Mouse (Mus musculus): ENCODE measurements around the gene Mecom. TPM values are rescaled to one million over a fixed set of nuclear protein-coding genes. Genes with fewer than 3 reads are reported as not detected.
A peak's percentile ranks its signal among the peaks of the same experiment; 100 is the strongest.
"Not testable (repeated sequence)": the region's sequence is repeated elsewhere in the genome, so short reads cannot be mapped to it uniquely, and the experiment has no call there.

The Mecom gene
- polyA plus RNA-seq (2014; fragmentation: Nextera tagmentation; extraction: Ambion mirVana): 15.2 and 17.6 TPM in 2 replicates

DNA sequence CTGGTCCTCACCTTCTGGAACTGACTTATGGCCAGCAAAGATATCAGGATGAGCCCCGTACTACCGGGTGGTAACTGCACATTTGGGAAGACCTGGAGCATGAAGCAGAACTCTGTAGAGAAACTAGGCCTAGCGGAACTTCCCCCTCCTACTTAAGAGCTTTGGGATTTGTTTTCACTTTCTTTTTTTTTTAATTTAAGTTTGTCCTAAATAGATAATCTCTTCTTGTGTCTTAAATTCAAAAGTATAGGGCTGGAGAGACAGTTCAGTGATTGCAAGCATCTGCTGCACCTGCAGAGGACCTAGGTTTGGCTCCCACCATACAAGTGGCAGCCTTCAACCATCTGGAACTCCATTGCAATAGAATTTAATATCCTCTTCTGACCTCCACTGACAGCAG is at the start of gene Mecom:
Gene Mecom, minus strand, starts transcription at position 101 of the 400 bp plus-strand sequence.
- Histone ChIP-seq H3K9me3 (ENCODE audit: control insufficient read depth, low read length) (no peaks in the 10 kb centered on the region), H3K36me3 (ENCODE audit: control insufficient read depth, insufficient read depth, low read length) (no peaks in the 10 kb centered on the region), H3K4me3 (ENCODE audit: low read depth, low read length) (no peak within 1 kb of the TSS), H3K27ac (ENCODE audit: low read depth) (no peak within 1 kb of the TSS), H3K9ac (ENCODE audit: low read length) (no peak within 1 kb of the TSS), H3K4me1 (replicated peaks; ENCODE audit: control insufficient read depth, insufficient read depth, low read length) (no peaks in the 10 kb centered on the region), H3K27me3 (replicated peaks; ENCODE audit: control insufficient read depth, insufficient read depth, low read length) (no peaks in the 10 kb centered on the region), H3K4me2 (ENCODE audit: low read length) (0 out of 2 replicates have a peak within 1 kb of the TSS, but pooled peaks have one; percentile 18)
- ATAC-seq (replicated peaks; ENCODE audit: low FRiP score, low TSS enrichment, low read depth) (no peak), DNase-seq (ENCODE audit: low spot score) (no peak)
- 84% methylated on average over 3 of the region's 3 CpGs for WGBS

DNA sequence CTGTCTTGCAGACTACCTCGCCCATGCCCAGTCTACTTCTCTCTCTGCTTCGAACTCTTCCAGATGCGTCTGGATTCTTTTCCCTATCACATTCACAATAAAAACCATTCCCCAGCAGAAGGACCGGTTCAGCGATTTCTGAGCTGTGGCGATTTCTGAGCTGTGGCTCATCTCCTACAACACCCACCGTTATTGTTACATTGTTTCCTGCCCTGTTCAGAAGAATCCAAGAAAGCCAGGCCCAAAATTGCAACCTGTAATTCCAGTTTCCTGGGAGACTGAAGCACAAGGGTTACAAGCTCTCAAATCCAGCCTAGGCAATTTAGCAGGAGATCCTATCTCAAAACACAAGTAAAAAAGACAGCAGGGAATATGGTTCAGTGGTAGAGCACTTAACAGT is 49.5 kb upstream of the Mecom start:
- no peak overlapping the region for H3K9ac ChIP-seq (ENCODE audit: low read length)
- H3K4me2 ChIP-seq (ENCODE audit: low read length): no peak overlapping the region
- no peak overlapping the region for H3K27ac ChIP-seq (ENCODE audit: low read depth)
- H3K27me3 ChIP-seq (replicated peaks; ENCODE audit: control insufficient read depth, insufficient read depth, low read length): peaks cover 9% of the 10 kb centered on the region; the same call in 1 of the 2 replicates
- no peak overlapping the region for H3K4me3 ChIP-seq (ENCODE audit: low read depth, low read length)
- ATAC-seq (replicated peaks; ENCODE audit: low FRiP score, low TSS enrichment, low read depth) (no peak), DNase-seq (ENCODE audit: low spot score) (no peak)
- 84% methylated on average over 7 of the region's 7 CpGs for WGBS
- H3K36me3 ChIP-seq (ENCODE audit: control insufficient read depth, insufficient read depth, low read length): no peaks in the 10 kb centered on the region
- peaks cover 4% of the 10 kb centered on the region; the same call in 1 of the 2 replicates for H3K4me1 ChIP-seq (replicated peaks; ENCODE audit: control insufficient read depth, insufficient read depth, low read length)
- no peaks in the 10 kb centered on the region for H3K9me3 ChIP-seq (ENCODE audit: control insufficient read depth, low read length)

DNA sequence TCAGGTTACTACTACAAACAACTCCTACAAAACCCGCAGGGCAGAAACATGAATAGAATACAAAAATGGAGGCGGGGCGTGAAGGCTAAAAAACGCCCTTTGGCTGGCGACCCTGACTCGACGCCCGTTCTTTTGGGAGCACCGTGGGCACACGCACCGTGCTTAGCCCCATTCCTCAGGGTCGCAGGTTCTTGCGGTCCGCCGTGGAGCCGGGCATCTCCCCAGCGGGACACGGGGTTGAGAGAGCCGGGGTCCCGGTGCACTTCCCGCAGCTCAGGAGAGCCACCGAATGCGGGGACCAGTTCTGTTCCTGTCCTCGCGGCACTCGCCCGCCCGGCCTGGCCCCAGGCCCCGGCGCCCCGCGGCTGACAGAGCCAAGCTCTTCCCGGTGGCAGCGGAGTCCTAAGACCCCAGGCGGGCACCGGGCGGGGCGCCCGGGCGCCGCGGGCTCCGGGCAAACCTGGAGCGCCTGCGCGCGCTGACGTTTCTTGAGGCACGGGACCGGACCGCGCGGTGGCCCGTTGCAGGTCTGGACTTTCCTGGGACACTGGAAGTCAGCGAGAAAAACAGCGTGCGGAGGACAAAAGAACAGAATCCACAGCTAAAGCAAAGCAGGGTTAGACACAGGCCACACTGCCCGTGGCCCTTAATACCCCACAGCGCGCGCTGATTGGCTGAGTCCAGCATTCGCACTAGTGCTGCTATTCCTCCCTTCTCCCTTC is 47.5 kb upstream of the Mecom start:
- Histone ChIP-seq H3K9ac (ENCODE audit: low read length) (peak overlapping the region; percentile 75), H3K9me3 (ENCODE audit: control insufficient read depth, low read length) (no peaks in the 10 kb centered on the region), H3K4me2 (ENCODE audit: low read length) (peak overlapping the region; percentile 91), H3K27me3 (replicated peaks; ENCODE audit: control insufficient read depth, insufficient read depth, low read length) (peaks cover 9% of the 10 kb centered on the region; the same call in 1 of the 2 replicates), H3K27ac (ENCODE audit: low read depth) (no peak overlapping the region), H3K4me1 (replicated peaks; ENCODE audit: control insufficient read depth, insufficient read depth, low read length) (peaks cover 4% of the 10 kb centered on the region; the same call in 1 of the 2 replicates), H3K4me3 (ENCODE audit: low read depth, low read length) (peak overlapping the region; percentile 70), H3K36me3 (ENCODE audit: control insufficient read depth, insufficient read depth, low read length) (no peaks in the 10 kb centered on the region)
- peak; percentile 33; the same call in 1 of the 2 replicates for ATAC-seq (replicated peaks; ENCODE audit: low FRiP score, low TSS enrichment, low read depth)
- peak; percentile 76 for DNase-seq (ENCODE audit: low spot score)
- WGBS: under 1% methylated on average over 62 of the region's 62 CpGs

DNA sequence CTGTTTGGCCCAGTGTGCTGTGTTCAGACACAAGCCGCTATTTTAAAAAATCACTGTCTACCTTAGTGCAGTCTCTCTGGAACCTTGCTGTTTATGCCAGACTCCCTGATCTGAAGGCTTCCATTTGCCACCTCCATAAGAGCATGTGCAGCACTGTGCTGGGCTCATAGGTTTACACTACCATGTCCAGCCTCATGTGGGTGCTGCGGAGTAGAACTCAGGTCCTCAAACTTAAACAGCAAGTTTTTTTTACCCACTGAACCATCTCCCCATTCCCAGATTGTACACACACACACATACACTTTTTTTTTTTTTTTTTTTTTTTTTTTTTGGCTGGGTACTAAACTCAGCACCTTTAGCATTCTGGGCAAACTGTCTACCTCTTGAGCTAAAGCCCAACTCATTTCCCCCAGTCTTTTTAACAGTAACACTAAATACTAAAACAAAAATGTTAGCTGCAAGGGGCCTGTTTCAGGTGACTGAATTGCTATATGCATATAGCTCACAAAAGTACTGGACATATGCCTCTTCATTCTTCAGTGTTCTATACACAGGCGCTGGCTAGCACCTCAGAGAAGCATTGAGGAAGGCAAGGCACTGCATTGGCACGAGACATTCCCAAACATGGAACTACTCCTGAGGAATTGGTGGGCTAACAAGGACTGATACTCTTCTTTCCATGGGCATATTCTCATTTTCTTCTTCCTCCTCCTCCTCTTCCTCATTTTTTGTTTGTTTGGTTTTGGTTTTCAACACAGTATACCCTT is 46.1 kb upstream of the Mecom start:
- no peak overlapping the region for H3K27ac ChIP-seq (ENCODE audit: low read depth)
- H3K9me3 ChIP-seq (ENCODE audit: control insufficient read depth, low read length): no peaks in the 10 kb centered on the region
- H3K4me2 ChIP-seq (ENCODE audit: low read length): no peak overlapping the region
- no peak overlapping the region for H3K4me3 ChIP-seq (ENCODE audit: low read depth, low read length)
- ATAC-seq (replicated peaks; ENCODE audit: low FRiP score, low TSS enrichment, low read depth) (no peak), DNase-seq (ENCODE audit: low spot score) (no peak)
- no peaks in the 10 kb centered on the region for H3K4me1 ChIP-seq (replicated peaks; ENCODE audit: control insufficient read depth, insufficient read depth, low read length)
- 72% methylated on average over 4 of the region's 4 CpGs for WGBS
- H3K27me3 ChIP-seq (replicated peaks; ENCODE audit: control insufficient read depth, insufficient read depth, low read length): peaks cover 5% of the 10 kb centered on the region; the same call in 1 of the 2 replicates
- no peaks in the 10 kb centered on the region for H3K36me3 ChIP-seq (ENCODE audit: control insufficient read depth, insufficient read depth, low read length)
- no peak overlapping the region for H3K9ac ChIP-seq (ENCODE audit: low read length)

DNA sequence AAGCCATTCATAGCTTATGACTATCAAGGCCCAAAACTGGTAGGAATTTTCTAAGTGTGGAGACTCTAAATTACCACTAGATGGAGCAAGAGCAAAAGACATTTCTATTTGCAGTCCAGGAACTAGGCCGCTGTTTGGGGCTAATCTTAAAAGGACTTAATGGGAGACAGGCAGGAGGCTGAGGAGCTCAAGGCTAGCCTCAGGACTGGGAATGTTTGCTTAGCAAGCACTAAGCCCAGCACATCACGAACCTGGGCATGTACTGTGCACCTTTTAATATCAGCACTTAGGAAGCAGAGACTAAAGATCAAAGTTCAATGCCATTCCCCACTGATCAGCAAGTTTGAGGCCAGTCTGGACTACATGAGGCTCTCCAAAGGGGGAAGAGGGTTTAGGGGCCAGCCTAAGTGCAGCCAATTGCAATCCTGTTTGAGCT is 44.6 kb upstream of the Mecom start:
- no peaks in the 10 kb centered on the region for H3K4me1 ChIP-seq (replicated peaks; ENCODE audit: control insufficient read depth, insufficient read depth, low read length)
- H3K4me2 ChIP-seq (ENCODE audit: low read length): no peak overlapping the region
- no peak overlapping the region for H3K9ac ChIP-seq (ENCODE audit: low read length)
- ATAC-seq (replicated peaks; ENCODE audit: low FRiP score, low TSS enrichment, low read depth) (peak; percentile 69), DNase-seq (ENCODE audit: low spot score) (peak; percentile 66)
- H3K36me3 ChIP-seq (ENCODE audit: control insufficient read depth, insufficient read depth, low read length): no peaks in the 10 kb centered on the region
- no peaks in the 10 kb centered on the region for H3K9me3 ChIP-seq (ENCODE audit: control insufficient read depth, low read length)
- no peak overlapping the region for H3K27ac ChIP-seq (ENCODE audit: low read depth)
- no peaks in the 10 kb centered on the region for H3K27me3 ChIP-seq (replicated peaks; ENCODE audit: control insufficient read depth, insufficient read depth, low read length)
- no peak overlapping the region for H3K4me3 ChIP-seq (ENCODE audit: low read depth, low read length)
- WGBS: 1% methylated on average over 2 of the region's 2 CpGs

DNA sequence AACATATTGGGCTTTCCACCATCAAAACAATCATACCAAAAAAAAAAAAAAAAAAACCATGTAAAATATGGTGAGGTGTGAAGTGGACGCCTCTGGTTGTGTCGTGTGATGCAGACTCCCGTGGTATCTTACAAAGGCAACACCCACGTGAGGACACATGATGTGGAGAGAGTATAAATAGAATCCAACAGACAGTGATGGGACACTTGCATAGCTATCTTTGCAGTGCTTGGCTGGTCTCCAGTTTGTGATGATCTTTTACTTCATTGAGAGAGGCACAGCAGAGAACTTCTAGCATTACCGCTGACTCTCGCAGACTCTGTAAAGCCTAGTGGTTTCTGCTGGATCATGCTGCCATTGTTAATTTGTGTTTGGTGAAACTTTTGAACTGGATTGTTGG is 41.1 kb upstream of the Mecom start:
- H3K9ac ChIP-seq (ENCODE audit: low read length): no peak overlapping the region
- no peak overlapping the region for H3K4me3 ChIP-seq (ENCODE audit: low read depth, low read length)
- no peaks in the 10 kb centered on the region for H3K9me3 ChIP-seq (ENCODE audit: control insufficient read depth, low read length)
- no peaks in the 10 kb centered on the region for H3K36me3 ChIP-seq (ENCODE audit: control insufficient read depth, insufficient read depth, low read length)
- WGBS: 80% methylated on average over 6 of the region's 6 CpGs
- no peak overlapping the region for H3K27ac ChIP-seq (ENCODE audit: low read depth)
- no peak for DNase-seq (ENCODE audit: low spot score)
- H3K4me2 ChIP-seq (ENCODE audit: low read length): no peak overlapping the region
- no peak for ATAC-seq (replicated peaks; ENCODE audit: low FRiP score, low TSS enrichment, low read depth)
- no peaks in the 10 kb centered on the region for H3K27me3 ChIP-seq (replicated peaks; ENCODE audit: control insufficient read depth, insufficient read depth, low read length)
- no peaks in the 10 kb centered on the region for H3K4me1 ChIP-seq (replicated peaks; ENCODE audit: control insufficient read depth, insufficient read depth, low read length)

DNA sequence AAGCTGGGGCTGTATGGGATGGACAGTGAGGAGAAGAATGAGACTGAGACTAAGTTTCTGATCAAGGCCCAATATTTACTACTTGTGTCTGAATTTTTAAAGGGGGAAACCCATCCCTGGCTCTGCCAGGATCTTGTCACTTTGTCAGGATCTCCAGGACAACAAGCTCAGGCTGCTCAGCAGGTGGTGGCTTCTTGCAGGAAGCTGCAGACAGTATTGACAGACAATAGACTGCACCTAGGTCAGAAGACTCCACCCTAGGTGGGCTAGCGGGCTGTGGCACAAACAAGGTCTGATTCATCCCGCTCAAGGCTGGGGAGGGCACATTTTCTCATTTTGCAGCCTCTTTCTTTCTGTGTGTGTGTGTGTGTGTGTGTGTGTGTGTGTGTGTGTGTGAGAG is 25.7 kb upstream of the Mecom start:
- Histone ChIP-seq H3K27ac (ENCODE audit: low read depth) (no peak overlapping the region), H3K9ac (ENCODE audit: low read length) (no peak overlapping the region), H3K4me1 (replicated peaks; ENCODE audit: control insufficient read depth, insufficient read depth, low read length) (no peaks in the 10 kb centered on the region), H3K4me2 (ENCODE audit: low read length) (no peak overlapping the region), H3K27me3 (replicated peaks; ENCODE audit: control insufficient read depth, insufficient read depth, low read length) (no peaks in the 10 kb centered on the region), H3K4me3 (ENCODE audit: low read depth, low read length) (no peak overlapping the region), H3K9me3 (ENCODE audit: control insufficient read depth, low read length) (no peaks in the 10 kb centered on the region), H3K36me3 (ENCODE audit: control insufficient read depth, insufficient read depth, low read length) (no peaks in the 10 kb centered on the region)
- WGBS: 21% methylated on average over 2 of the region's 2 CpGs
- no peak for DNase-seq (ENCODE audit: low spot score)
- no peak for ATAC-seq (replicated peaks; ENCODE audit: low FRiP score, low TSS enrichment, low read depth)

DNA sequence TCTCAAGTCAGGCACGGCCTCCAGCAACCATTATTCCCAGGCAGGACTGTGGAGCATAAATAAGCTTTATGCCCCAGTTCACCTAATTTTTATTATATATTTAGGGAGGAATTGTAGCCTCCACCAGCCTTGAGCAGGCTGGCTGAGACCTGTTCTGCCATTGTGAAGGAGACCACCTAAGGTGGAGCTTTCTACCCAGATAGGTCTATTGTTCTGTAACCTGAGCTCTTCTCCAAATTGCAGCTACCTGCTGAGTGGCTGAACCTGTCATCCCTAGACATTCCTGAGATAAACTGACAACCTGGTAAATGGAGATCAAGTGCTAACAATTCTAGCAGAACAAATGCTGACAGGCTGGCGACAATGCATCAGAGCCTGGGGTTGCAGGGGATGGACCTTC is 18.5 kb upstream of the Mecom start:
- not testable (repeated sequence) for H3K27me3 ChIP-seq (replicated peaks; ENCODE audit: control insufficient read depth, insufficient read depth, low read length); H3K9me3 ChIP-seq (ENCODE audit: control insufficient read depth, low read length); H3K4me2 ChIP-seq (ENCODE audit: low read length); H3K9ac ChIP-seq (ENCODE audit: low read length); ATAC-seq (replicated peaks; ENCODE audit: low FRiP score, low TSS enrichment, low read depth); H3K4me1 ChIP-seq (replicated peaks; ENCODE audit: control insufficient read depth, insufficient read depth, low read length); H3K4me3 ChIP-seq (ENCODE audit: low read depth, low read length); H3K36me3 ChIP-seq (ENCODE audit: control insufficient read depth, insufficient read depth, low read length); DNase-seq (ENCODE audit: low spot score); H3K27ac ChIP-seq (ENCODE audit: low read depth)
- no CpG with 5 or more reads among the region's 2 CpGs for WGBS

All from intestine, embryonic 14.5 days (tissue).